Mouse (Mus musculus): ENCODE data around the gene Mapk14. TPM values are rescaled to one million over a fixed set of nuclear protein-coding genes. Genes with fewer than 3 reads are reported as not detected.

Mapk14 gene
- polyA plus RNA-seq, 1 experiment from 2014 or later, result 48.9 TPM

DNA sequence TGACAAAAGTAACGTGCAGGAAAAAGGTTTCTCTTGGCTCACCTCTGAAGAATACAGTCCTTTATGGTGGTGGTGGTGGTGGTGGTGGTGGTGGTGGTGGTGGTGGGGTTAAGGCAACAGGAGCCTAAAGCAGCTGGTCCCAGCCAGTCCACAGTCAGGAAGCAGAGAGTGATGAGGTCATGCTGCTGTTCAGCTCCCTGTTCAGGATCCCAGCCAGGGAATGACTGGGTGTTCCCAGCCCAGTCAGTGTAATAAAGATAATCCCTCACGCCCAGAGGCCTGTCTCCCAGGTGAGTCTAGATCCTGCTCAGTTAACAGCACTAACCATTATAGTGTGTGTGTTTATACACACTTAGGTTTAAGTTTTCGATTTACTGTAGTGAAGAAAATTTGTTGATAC, 10.6 kb downstream of the Mapk14 start:
- H3K27me3 ChIP-seq (ENCODE audit: insufficient read depth, poor library complexity, severe bottlenecking), result no peaks in the 10 kb centered on the region
- H3K9me3 ChIP-seq, result no peaks in the 10 kb centered on the region
- H3K4me3 ChIP-seq, result no peak overlapping the region
- WGBS, result 80% methylated on average over 3 of the region's 3 CpGs
- H3K27ac ChIP-seq, result no peak overlapping the region
- H3K36me3 ChIP-seq, result 0 out of 2 replicates have a peak, but pooled peaks cover 2% of the 10 kb centered on the region
- peaks cover 25% of the 10 kb centered on the region for H3K4me1 ChIP-seq
- no peak for DNase-seq (ENCODE audit: low spot score)

DNA sequence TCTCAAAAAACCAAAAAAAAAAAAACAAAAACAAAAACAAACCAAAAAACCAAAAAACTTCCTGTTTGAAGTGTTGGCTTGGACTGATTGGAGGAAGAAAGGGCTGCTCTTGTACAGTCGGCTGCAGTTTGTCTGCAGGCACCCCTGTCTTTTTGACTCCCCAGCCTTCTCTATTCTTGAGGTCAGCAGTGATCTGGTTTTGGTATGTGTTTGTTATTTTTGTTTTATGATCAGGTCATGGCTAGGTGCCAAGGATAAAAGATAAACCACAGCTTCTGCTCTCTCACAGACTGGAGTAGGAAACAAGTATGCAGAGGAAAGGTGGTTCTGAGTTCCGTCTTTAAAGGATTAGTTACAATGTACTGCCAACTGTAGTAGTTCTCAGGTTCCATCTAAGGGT, 11.5 kb downstream of the Mapk14 start:
- no peak for DNase-seq (ENCODE audit: low spot score)
- Histone ChIP-seq H3K27me3 (ENCODE audit: insufficient read depth, poor library complexity, severe bottlenecking) (no peaks in the 10 kb centered on the region), H3K27ac (no peak overlapping the region), H3K4me1 (peaks cover 18% of the 10 kb centered on the region), H3K36me3 (0 out of 2 replicates have a peak, but pooled peaks cover 2% of the 10 kb centered on the region), H3K4me3 (no peak overlapping the region), H3K9me3 (no peaks in the 10 kb centered on the region)
- WGBS, result 60% methylated on average over 2 of the region's 2 CpGs

DNA sequence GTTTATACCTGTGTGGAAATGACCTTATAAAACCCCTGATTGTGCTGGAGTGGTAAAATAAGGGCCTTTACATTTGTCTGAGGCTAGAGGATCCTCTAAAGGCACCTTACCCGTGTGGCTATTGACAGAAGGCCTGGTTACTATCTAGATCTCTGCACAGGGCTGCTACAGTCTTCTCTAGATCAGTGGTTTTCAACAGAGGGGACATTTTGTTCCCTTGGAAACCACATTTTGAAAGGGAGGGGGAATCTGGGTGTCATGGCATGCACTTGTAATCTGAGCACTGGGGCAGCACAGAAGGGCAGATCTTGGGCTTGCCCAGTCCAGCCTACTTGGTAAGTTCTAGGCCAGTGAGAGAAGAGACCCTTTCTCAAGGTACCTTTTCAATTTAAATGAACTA, 15.6 kb downstream of the Mapk14 start:
- 0 out of 2 replicates have a peak, but pooled peaks cover 2% of the 10 kb centered on the region for H3K36me3 ChIP-seq
- no peak overlapping the region for H3K4me3 ChIP-seq
- DNase-seq (ENCODE audit: low spot score), result no peak
- no peaks in the 10 kb centered on the region for H3K27me3 ChIP-seq (ENCODE audit: insufficient read depth, poor library complexity, severe bottlenecking)
- no peak overlapping the region for H3K27ac ChIP-seq
- H3K4me1 ChIP-seq, result peaks cover 28% of the 10 kb centered on the region
- WGBS, result 23% methylated on average over 1 of the region's 1 CpGs
- H3K9me3 ChIP-seq, result no peaks in the 10 kb centered on the region

DNA sequence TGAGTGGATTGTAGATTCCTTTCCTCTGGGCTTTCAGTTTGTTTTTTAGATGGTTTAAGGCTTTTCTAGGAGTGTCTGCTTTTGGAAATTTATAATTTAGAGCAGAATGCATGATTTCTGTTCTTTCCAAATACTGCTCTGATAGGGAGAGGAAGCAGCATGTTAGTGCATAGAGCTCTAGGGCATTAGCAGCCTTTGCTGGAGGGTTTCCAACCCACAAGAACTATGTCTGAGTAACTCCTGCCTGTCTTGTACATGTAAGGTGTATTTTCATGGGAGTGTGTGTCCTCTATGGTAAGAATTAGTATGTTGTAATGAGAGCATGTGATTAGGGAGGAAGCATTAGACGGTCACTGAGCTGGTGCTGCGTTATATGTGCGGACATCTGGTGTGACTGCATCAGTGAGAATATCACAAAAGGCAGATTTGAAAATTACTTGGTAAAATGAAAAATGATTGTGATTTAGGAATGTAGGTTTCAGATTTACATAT, 16.1 kb downstream of the Mapk14 start:
- Histone ChIP-seq H3K36me3 (0 out of 2 replicates have a peak, but pooled peaks cover 2% of the 10 kb centered on the region), H3K4me3 (no peak overlapping the region), H3K27me3 (ENCODE audit: insufficient read depth, poor library complexity, severe bottlenecking) (no peaks in the 10 kb centered on the region), H3K4me1 (peaks cover 31% of the 10 kb centered on the region), H3K9me3 (no peaks in the 10 kb centered on the region), H3K27ac (no peak overlapping the region)
- 95% methylated on average over 3 of the region's 3 CpGs for WGBS
- DNase-seq (ENCODE audit: low spot score), result no peak

DNA sequence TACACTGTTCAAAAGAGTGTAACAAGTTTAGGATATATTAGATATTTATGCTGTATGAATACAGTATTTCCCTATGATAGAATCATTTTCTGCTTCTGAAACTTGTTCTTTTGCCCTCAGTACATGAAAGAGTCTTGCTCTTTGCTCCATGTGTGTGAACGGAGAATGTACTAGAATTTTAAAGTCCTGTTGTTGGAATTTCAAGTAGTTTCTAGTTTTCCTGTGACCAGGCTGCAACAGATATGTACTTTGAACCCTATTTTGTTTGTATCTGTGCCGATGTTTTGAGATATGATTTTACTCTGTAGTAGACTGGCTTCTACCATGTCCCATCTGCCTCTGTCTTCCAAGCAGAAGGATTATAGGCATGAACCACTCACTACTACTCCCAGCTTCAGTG, 16.7 kb downstream of the Mapk14 start:
- 84% methylated on average over 2 of the region's 2 CpGs for WGBS
- DNase-seq (ENCODE audit: low spot score), result no peak
- Histone ChIP-seq H3K4me3 (no peak overlapping the region), H3K9me3 (no peaks in the 10 kb centered on the region), H3K27ac (no peak overlapping the region), H3K36me3 (0 out of 2 replicates have a peak, but pooled peaks cover 2% of the 10 kb centered on the region), H3K27me3 (ENCODE audit: insufficient read depth, poor library complexity, severe bottlenecking) (no peaks in the 10 kb centered on the region), H3K4me1 (peaks cover 36% of the 10 kb centered on the region)

- Histone ChIP-seq H3K36me3 (peaks cover 7% of the 10 kb centered on the region), H3K4me3 (no peak overlapping the region), H3K27ac (no peak overlapping the region), H3K4me1 (peaks cover 39% of the 10 kb centered on the region), H3K27me3 (ENCODE audit: insufficient read depth, poor library complexity, severe bottlenecking) (no peaks in the 10 kb centered on the region), H3K9me3 (no peaks in the 10 kb centered on the region)
- 66% methylated on average over 2 of the region's 2 CpGs for WGBS
- no peak for DNase-seq (ENCODE audit: low spot score)
These were observed 17.9 kb downstream of the Mapk14 start for GRCm38 (mm10) chr17:28708989-28709388.

DNA sequence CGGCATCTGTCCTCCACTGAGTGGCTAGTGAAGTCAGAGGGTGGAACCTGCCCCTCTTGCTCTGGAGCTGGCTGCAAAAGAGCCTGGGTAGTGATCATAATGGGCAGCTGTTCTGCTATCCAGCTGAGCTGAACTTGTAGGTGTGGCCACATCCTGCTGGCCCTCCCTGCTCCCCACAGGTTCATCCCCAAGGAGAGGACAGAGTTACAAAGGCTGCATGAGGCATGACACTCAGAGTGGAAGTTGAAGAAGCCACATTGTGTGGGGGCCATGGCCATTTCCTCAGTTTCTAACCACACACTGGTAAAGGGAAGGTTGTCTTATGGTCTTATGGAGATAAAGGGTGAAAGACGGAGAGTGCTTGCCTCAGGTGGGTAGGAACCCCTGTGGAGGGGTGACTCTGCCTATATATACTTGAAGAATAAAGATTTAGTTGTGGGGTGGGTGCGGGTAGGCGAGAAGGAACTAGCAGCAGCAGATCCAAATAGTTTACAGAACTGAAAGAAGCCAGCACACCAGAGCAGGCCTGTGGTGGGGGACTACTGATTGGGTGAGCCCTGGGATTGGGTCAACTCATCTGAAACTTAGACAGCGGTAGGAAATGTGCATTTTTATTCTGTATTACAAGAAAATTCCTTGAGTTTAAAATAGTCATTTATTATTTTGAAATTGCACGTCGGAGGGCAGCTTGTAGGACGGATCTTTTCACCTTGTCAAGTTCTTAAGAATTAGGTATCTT, 18.6 kb downstream of the Mapk14 start:
- 83% methylated on average over 8 of the region's 8 CpGs for WGBS
- peaks cover 39% of the 10 kb centered on the region for H3K4me1 ChIP-seq

DNA sequence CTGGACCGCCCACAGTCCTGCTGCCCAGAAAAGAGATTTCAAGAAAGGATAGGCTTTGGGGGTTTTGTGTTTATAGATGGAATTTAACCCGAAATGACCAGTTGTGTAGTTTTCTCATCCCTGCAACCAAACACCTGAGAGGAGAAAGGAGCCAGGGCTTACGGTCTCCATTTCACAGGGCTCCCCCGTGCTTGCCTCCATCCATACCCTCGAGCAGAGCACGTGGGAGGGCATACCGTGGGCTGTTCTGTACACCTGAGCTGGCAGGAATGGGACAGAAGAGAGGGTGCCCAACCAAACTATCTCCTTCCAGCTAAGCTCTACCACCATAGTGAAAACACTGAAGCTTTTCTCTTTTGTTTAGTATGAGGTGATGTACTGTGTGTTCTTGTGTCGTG, 19.2 kb downstream of the Mapk14 start:
- no peaks in the 10 kb centered on the region for H3K27me3 ChIP-seq (ENCODE audit: insufficient read depth, poor library complexity, severe bottlenecking)
- H3K4me3 ChIP-seq, result no peak overlapping the region
- no peak for DNase-seq (ENCODE audit: low spot score)
- no peaks in the 10 kb centered on the region for H3K9me3 ChIP-seq
- H3K4me1 ChIP-seq, result peaks cover 39% of the 10 kb centered on the region
- H3K36me3 ChIP-seq, result peaks cover 20% of the 10 kb centered on the region
- no peak overlapping the region for H3K27ac ChIP-seq
- 88% methylated on average over 8 of the region's 8 CpGs for WGBS

More for the DNA sequence above, 18.6 kb downstream of the Mapk14 start:
- Histone ChIP-seq H3K36me3 (peaks cover 15% of the 10 kb centered on the region), H3K9me3 (no peaks in the 10 kb centered on the region), H3K27me3 (ENCODE audit: insufficient read depth, poor library complexity, severe bottlenecking) (no peaks in the 10 kb centered on the region), H3K27ac (no peak overlapping the region), H3K4me3 (no peak overlapping the region)
- DNase-seq (ENCODE audit: low spot score), result no peak

DNA sequence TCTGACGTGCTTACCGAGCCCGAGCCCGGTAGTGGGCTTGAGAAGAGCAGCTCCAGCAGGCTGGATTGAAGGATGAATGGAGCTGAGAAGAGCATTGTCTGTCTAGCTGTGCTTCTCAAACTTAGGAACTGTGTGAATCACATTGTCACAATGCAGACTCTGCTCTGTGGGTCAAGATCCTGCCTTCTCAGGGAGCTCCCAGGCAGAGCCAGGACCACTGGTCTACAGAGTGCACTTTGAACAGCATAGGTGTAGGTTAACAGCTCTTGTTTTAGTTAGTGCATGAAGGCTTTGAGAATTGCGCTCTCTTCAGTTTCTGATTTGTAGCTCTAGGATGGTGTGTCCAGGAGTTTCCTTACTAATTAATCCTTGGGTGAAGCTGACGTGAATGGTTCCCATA, 20.1 kb downstream of the Mapk14 start:
- WGBS, result 93% methylated on average over 6 of the region's 6 CpGs
- Histone ChIP-seq H3K36me3 (peaks cover 28% of the 10 kb centered on the region), H3K27ac (no peak overlapping the region), H3K4me3 (no peak overlapping the region), H3K27me3 (ENCODE audit: insufficient read depth, poor library complexity, severe bottlenecking) (no peaks in the 10 kb centered on the region), H3K9me3 (no peaks in the 10 kb centered on the region), H3K4me1 (peaks cover 36% of the 10 kb centered on the region)
- no peak for DNase-seq (ENCODE audit: low spot score)

DNA sequence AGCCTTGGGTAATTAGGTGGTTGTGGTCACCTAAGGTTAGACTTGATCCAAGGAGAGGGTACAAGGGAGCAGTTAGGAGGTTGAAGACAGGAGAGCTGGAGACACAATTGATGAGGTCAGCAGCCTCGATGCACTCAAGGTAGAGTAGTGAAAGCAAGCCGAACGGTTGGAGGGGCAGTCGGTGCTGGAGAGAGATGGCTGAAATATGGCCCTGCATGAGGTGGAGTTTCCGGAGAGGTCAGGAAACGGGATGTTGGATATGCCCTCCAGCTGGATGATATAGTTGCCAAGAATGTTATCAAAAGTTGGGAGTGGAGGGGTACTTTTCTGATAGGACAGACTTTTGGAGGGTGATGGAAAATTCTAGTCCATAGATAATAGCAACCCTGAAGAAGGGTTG, 21.2 kb downstream of the Mapk14 start:
- 55% methylated on average over 6 of the region's 6 CpGs for WGBS
- Histone ChIP-seq H3K4me1 (peaks cover 29% of the 10 kb centered on the region), H3K4me3 (no peak overlapping the region), H3K27me3 (ENCODE audit: insufficient read depth, poor library complexity, severe bottlenecking) (no peaks in the 10 kb centered on the region), H3K27ac (peak overlapping the region; percentile 44; the same call in 1 of the 2 replicates), H3K9me3 (no peaks in the 10 kb centered on the region), H3K36me3 (peaks cover 38% of the 10 kb centered on the region)
- DNase-seq (ENCODE audit: low spot score), result no peak

DNA sequence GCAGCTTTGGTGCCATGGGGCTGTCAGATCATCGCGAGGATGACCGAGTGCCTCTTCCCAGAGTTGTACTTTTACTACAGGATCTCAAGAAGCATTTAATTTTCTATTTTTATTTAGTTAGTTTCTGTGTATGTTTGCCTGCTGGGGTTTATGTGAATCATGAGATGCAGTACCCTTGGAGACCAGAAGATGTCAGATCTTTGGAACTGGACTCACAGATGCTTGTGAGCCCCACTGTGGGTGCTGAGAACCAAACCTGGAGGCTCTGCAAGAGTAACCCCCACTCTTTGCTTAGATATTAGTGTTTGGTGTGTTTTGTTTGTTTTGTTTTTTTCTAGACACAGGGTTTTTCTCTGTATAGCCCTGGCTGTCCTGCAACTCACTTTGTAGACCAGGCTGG, 22.9 kb downstream of the Mapk14 start:
- Histone ChIP-seq H3K27ac (no peak overlapping the region), H3K36me3 (peaks cover 49% of the 10 kb centered on the region), H3K9me3 (no peaks in the 10 kb centered on the region), H3K4me3 (no peak overlapping the region), H3K4me1 (peaks cover 29% of the 10 kb centered on the region), H3K27me3 (ENCODE audit: insufficient read depth, poor library complexity, severe bottlenecking) (no peaks in the 10 kb centered on the region)
- 94% methylated on average over 3 of the region's 3 CpGs for WGBS
- no peak for DNase-seq (ENCODE audit: low spot score)

GRCm38 (mm10) chr17:28715832-28716548, 24.9 kb downstream of the Mapk14 start:
- Histone ChIP-seq H3K36me3 (peaks cover 63% of the 10 kb centered on the region), H3K27ac (no peak overlapping the region), H3K4me1 (peaks cover 33% of the 10 kb centered on the region), H3K4me3 (no peak overlapping the region), H3K9me3 (no peaks in the 10 kb centered on the region), H3K27me3 (ENCODE audit: insufficient read depth, poor library complexity, severe bottlenecking) (no peaks in the 10 kb centered on the region)
- no peak for DNase-seq (ENCODE audit: low spot score)
- WGBS, result 78% methylated on average over 7 of the region's 7 CpGs

- Histone ChIP-seq H3K27ac (no peak overlapping the region), H3K9me3 (no peaks in the 10 kb centered on the region), H3K36me3 (peaks cover 73% of the 10 kb centered on the region), H3K27me3 (ENCODE audit: insufficient read depth, poor library complexity, severe bottlenecking) (no peaks in the 10 kb centered on the region), H3K4me3 (no peak overlapping the region), H3K4me1 (peaks cover 35% of the 10 kb centered on the region)
- 72% methylated on average over 3 of the region's 3 CpGs for WGBS
- DNase-seq (ENCODE audit: low spot score), result no peak
These were observed 26.4 kb downstream of the Mapk14 start for GRCm38 (mm10) chr17:28717535-28717934.
